Mouse (Mus musculus): ENCODE data around the gene Gm20388.

Gm20388 gene

GRCm38 (mm10) chr8:120396756-120397155 lies 486.1 kb downstream of the Gm20388 start:
- no peak for DNase-seq (ENCODE audit: low read depth)

- no peak for DNase-seq (ENCODE audit: low read depth)
These were observed 487.1 kb downstream of the Gm20388 start for GRCm38 (mm10) chr8:120397444-120398411.

GRCm38 (mm10) chr8:120399212-120399934 lies 488.7 kb downstream of the Gm20388 start:
- no peak for DNase-seq (ENCODE audit: low read depth)

- no peak for DNase-seq (ENCODE audit: low read depth)
These were observed 490.6 kb downstream of the Gm20388 start for GRCm38 (mm10) chr8:120401216-120401615.

GRCm38 (mm10) chr8:120401712-120402111 lies 491.1 kb downstream of the Gm20388 start:
- no peak for DNase-seq (ENCODE audit: low read depth)

GRCm38 (mm10) chr8:120403606-120404269 lies 493.1 kb downstream of the Gm20388 start:
- DNase-seq (ENCODE audit: low read depth), result no peak

GRCm38 (mm10) chr8:120404609-120405036 lies 494.0 kb downstream of the Gm20388 start:
- DNase-seq (ENCODE audit: low read depth), result peak; percentile 24

- no peak for DNase-seq (ENCODE audit: low read depth)
These were observed 495.5 kb downstream of the Gm20388 start for GRCm38 (mm10) chr8:120406008-120406632.

GRCm38 (mm10) chr8:120407701-120408240 lies 497.1 kb downstream of the Gm20388 start:
- DNase-seq (ENCODE audit: low read depth), result peak; percentile 52

- DNase-seq (ENCODE audit: low read depth), result peak; percentile 79
These were observed 497.9 kb downstream of the Gm20388 start for GRCm38 (mm10) chr8:120408241-120409215.

- no peak for DNase-seq (ENCODE audit: low read depth)
These were observed 498.9 kb downstream of the Gm20388 start for GRCm38 (mm10) chr8:120409371-120410013.

- DNase-seq (ENCODE audit: low read depth), result no peak
These were observed 500.4 kb downstream of the Gm20388 start for GRCm38 (mm10) chr8:120411059-120411458.

- DNase-seq (ENCODE audit: low read depth), result peak; percentile 38
These were observed 501.2 kb downstream of the Gm20388 start for GRCm38 (mm10) chr8:120411862-120412261.

- DNase-seq (ENCODE audit: low read depth), result no peak
These were observed 501.7 kb downstream of the Gm20388 start for GRCm38 (mm10) chr8:120412357-120412756.

- DNase-seq (ENCODE audit: low read depth), result no peak
These were observed 502.4 kb downstream of the Gm20388 start for GRCm38 (mm10) chr8:120412911-120413625.

GRCm38 (mm10) chr8:120413626-120413988 lies 503.0 kb downstream of the Gm20388 start:
- no peak for DNase-seq (ENCODE audit: low read depth)

- no peak for DNase-seq (ENCODE audit: low read depth)
These were observed 503.6 kb downstream of the Gm20388 start for GRCm38 (mm10) chr8:120414216-120414615.

- DNase-seq (ENCODE audit: low read depth), result no peak
These were observed 504.8 kb downstream of the Gm20388 start for GRCm38 (mm10) chr8:120415474-120415873.

- DNase-seq (ENCODE audit: low read depth), result no peak
These were observed 505.5 kb downstream of the Gm20388 start for GRCm38 (mm10) chr8:120416173-120416521.

Data from NIH3T3 (cell line).